Mouse (Mus musculus) neural tube, postnatal 0 days (tissue): ENCODE data around the gene Lig1. TPM values are rescaled to one million over a fixed set of nuclear protein-coding genes. Genes with fewer than 3 reads are reported as not detected.

Source experiments
- polyA plus RNA-seq: library from polyadenylated mRNA; unstranded; fragments of >200 nt; fragmentation: Nextera tagmentation; extraction: Ambion mirVana; gene quantifications from 2 replicates; pipeline ENCODE4 v1.2.1, GENCODE M21; 2015

The Lig1 gene
- 33.7 and 37.7 TPM in 2 replicates for polyA plus RNA-seq

DNA sequence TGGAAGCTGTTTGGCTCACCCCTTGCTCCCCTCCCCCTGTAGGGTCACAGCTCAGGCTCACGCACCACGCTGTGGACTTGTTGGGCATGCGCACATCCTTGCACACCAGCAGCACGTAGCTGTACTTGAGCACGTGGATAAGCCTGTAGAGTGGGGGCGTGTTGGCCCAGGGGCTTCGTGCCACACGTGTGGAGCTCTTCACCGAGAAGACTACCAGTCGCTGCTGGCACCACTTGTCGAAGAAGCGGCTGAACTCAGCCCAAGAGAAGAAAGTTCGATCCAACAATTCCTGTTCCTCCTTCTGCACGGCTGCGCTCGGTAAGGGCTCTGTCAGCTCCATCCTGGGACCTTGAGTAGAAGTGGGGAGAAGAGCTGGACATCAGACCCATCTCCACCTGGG is at the start of gene Lig1:
Gene Lig1, plus strand, starts transcription at position 203 of the 400 bp plus-strand sequence.

DNA sequence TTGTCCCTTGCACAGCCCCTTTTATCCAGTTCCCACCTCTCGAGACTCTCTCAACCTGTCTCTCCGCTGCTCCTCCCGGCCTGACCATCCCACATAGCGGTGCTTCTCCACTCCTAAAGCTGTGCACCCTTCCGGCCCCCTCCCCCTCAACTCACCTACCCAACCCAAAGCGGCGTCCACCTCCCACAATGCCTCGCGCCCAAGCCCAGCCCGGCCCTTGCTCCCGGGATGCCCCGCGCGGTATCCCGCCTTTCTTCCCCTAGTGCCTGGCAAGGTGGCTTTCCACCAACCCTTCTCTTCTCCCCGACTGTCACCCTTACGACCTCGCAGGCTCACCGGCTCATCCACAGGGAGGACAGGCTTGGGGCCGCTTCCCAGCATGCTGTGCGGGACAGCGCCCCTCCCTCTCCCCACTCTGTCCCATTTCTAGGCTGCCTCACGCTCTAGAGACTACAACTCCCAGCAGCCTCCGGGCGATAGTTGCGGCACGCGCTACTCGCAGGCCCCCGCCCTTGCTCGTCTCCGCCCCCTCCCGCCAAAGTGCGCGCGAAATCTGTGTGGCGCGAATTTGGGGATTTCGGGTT is 1.3 kb downstream of the Lig1 start, which contains the start of gene Zswim9:
Gene Zswim9, minus strand, starts transcription at position 414 of the 584 bp plus-strand sequence.

DNA sequence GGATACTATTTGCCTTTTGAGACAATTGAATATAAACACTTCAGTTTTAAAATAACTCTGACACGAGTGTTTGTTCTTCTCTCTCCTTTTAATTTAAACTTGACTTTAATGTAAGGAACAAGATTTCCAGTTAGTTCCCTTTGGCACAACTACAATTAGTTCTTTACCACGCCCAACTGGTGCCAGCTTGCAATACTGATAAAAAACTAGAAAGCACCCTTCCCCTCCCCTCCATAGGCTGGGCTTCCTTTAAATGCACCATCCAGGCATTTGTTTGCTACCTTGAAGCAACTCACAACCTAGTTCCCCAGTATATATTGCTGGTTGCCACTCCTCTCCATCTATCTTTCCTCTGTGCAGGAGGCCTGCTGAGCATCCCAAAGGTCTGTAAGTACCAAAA is 47.2 kb downstream of the Lig1 start, which contains the start of gene Pla2g4c:
Gene Pla2g4c, plus strand, starts transcription at position 340 of the 400 bp plus-strand sequence.

Other genes with a start within 250 kb of the Lig1 start
- 180 and 183 TPM in 2 replicates for gene Chmp2a, start 242.5 kb upstream of the Lig1 start, polyA plus RNA-seq
- 188 and 191 TPM in 2 replicates for gene Ube2m, start 239.0 kb upstream of the Lig1 start, polyA plus RNA-seq
- gene Mzf1, start 222.5 kb upstream of the Lig1 start, polyA plus RNA-seq: 8.7 and 10.4 TPM in 2 replicates
- gene Vmn1r85, start 182.1 kb upstream of the Lig1 start, polyA plus RNA-seq: 0.30 and 0.38 TPM in 2 replicates
- gene Vmn1r86, start 157.4 kb upstream of the Lig1 start, polyA plus RNA-seq: not detected in 2 replicates
- not detected in 2 replicates for gene Vmn1r87, start 137.1 kb upstream of the Lig1 start, polyA plus RNA-seq
- not detected in 2 replicates for gene Vmn1r88, start 117.7 kb upstream of the Lig1 start, polyA plus RNA-seq
- gene Vmn1r89, start 64.3 kb upstream of the Lig1 start, polyA plus RNA-seq: not detected in 2 replicates
- 5.1 and 6.0 TPM in 2 replicates for gene Zswim9, start 1.4 kb downstream of the Lig1 start, polyA plus RNA-seq
- 0.25 and 0.31 TPM in 2 replicates for gene Pla2g4c, start 47.4 kb downstream of the Lig1 start, polyA plus RNA-seq
- not detected in 2 replicates for gene Cabp5, start 120.8 kb downstream of the Lig1 start, polyA plus RNA-seq
- not detected in 2 replicates for gene Bsph1, start 173.6 kb downstream of the Lig1 start, polyA plus RNA-seq